Mouse (Mus musculus) adrenal gland, postnatal 4 days (tissue): ENCODE data around the gene Olfr315. TPM values are rescaled to one million over a fixed set of nuclear protein-coding genes. Genes with fewer than 3 reads are reported as not detected.
"Not testable (repeated sequence)": the region's sequence is repeated elsewhere in the genome, so short reads cannot be mapped to it uniquely, and the experiment has no call there.

ENCODE experiments used
- DNase-seq, 2 experiments: peaks; one replicate each; pipeline ENCODE4 v3.0.0; 2021 to 2022; ENCODE audit warnings: low spot score in 2 of 2, mixed read lengths in 2 of 2
- total RNA-seq, 2 experiments: library from RNA; stranded (reverse); gene quantifications; 2 replicates each; pipeline ENCODE4 v1.2.3; 2021

The Olfr315 gene
- total RNA-seq, 2 experiments from 2014 or later, result not detected

DNA sequence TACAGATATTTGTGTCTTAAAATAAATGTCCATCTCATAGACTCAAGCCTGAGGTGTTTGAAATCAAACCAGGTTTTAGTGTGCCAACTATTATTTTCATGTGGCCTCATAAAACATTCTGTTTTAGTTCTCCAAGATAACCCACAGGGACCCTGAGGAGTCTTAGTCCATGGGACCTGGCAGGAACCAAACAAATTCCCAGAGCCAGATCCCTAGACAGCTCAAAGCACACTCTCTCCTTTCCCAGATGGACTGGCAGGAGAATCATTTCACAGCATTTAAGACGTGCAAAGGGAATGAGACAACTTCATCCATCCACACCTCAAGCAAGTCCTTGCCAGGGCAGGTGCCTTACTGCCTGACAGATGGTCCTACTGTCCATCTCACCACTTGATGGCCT, 41.7 kb downstream of the Olfr315 start, which contains the start of gene Olfr313:
Olfr313 (plus strand) TSS at position 301 of the 400 bp plus-strand sequence.
- not testable (repeated sequence) for DNase-seq

DNA sequence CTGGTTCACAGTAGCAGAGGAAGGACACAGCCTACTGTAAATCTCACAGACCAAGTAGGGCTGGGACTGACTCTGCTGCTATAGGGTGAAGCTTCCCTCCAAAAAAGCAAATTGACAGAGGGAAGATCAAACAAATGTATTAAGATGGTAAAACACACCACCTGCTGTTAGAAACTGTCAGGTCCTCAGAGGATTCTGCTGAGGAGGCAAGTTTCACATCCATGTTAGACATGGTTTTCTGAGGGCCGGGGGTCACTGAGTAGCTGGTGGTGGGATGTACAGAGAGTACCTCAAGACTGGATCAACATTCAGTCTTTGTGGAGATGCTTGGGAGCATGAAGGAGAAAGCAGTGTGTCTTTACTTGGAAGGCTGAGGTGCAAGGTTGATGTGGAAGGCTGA, 42.7 kb downstream of the Olfr315 start:
- DNase-seq, result no peak

DNA sequence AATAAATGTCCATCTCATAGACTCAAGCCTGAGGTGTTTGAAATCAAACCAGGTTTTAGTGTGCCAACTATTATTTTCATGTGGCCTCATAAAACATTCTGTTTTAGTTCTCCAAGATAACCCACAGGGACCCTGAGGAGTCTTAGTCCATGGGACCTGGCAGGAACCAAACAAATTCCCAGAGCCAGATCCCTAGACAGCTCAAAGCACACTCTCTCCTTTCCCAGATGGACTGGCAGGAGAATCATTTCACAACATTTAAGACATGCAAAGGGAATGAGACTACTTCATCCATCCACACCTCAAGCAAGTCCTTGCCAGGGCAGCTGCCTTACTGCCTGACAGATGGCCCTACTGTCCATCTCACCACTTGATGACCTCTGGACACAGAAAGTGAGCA, 55.9 kb downstream of the Olfr315 start, which contains the start of gene Olfr312:
Olfr312 (plus strand) TSS at position 301 of the 400 bp plus-strand sequence.
- not testable (repeated sequence) for DNase-seq

DNA sequence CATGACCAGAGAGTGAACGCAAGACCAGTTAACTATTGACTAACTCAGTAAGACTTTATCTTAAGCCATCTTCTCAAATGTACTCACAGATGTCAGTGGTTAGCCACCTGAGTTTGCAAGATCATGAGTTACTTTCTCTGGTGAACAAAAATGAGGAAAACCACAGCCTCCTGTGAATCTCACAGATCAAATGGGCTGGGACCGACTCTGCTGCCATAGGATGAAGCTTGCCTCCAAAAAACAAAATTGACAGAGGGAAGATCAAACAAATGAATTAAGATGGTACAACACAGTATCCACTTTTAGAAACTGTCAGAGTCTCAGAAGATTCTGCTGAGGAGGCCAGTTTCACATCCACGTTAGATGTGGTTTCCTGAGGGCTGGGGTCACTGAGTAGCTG, 56.8 kb downstream of the Olfr315 start:
- DNase-seq, result no peak

Other genes starting within 250 kb of the Olfr315 start
- 1 to 10 TPM; 1.1 to 1.4 TPM for gene Olfr330, start 238.4 kb upstream of the Olfr315 start, total RNA-seq
- 1 to 10 TPM in 1 of 2 experiments, under 1 TPM in 1; 0.45 to 1.0 TPM for gene Olfr329-ps, start 226.8 kb upstream of the Olfr315 start, total RNA-seq
- gene Olfr328, start 217.6 kb upstream of the Olfr315 start, total RNA-seq, result under 1 TPM; 0.28 to 0.45 TPM
- gene Olfr224, start 202.6 kb upstream of the Olfr315 start, total RNA-seq, result not detected
- not detected for gene Olfr325, start 195.5 kb upstream of the Olfr315 start, total RNA-seq
- gene Olfr324, start 178.1 kb upstream of the Olfr315 start, total RNA-seq, result not detected
- gene 2210407C18Rik, start 157.1 kb upstream of the Olfr315 start, total RNA-seq, result not detected
- gene Olfr323, start 142.7 kb upstream of the Olfr315 start, total RNA-seq, result not detected
- 1 to 10 TPM in 1 of 2 experiments, under 1 TPM in 1; 0.90 to 1.8 TPM for gene Trim58, start 132.7 kb upstream of the Olfr315 start, total RNA-seq
- gene Olfr322, start 114.4 kb upstream of the Olfr315 start, total RNA-seq, result not detected
- gene Olfr320, start 92.1 kb upstream of the Olfr315 start, total RNA-seq, result not detected
- gene Olfr319, start 74.0 kb upstream of the Olfr315 start, total RNA-seq, result not detected
- not detected for gene Olfr318, start 49.2 kb upstream of the Olfr315 start, total RNA-seq
- not detected for gene Olfr317, start 34.0 kb upstream of the Olfr315 start, total RNA-seq
- not detected for gene Olfr316, start 20.5 kb upstream of the Olfr315 start, total RNA-seq
- gene Olfr314, start 9.8 kb downstream of the Olfr315 start, total RNA-seq, result not detected
- gene Fam183b, start 28.8 kb downstream of the Olfr315 start, total RNA-seq, result 1 to 10 TPM; 4.8 to 6.0 TPM
- not detected for gene Olfr313, start 41.8 kb downstream of the Olfr315 start, total RNA-seq
- not detected for gene Olfr312, start 56.0 kb downstream of the Olfr315 start, total RNA-seq
- gene Olfr311, start 66.1 kb downstream of the Olfr315 start, total RNA-seq, result not detected
- gene Gm12258, start 74.0 kb downstream of the Olfr315 start, total RNA-seq, result 10 to 100 TPM; 12.7 to 13.3 TPM
- gene 2810021J22Rik, start 94.0 kb downstream of the Olfr315 start, total RNA-seq, result 10 to 100 TPM; 10.8 to 12.0 TPM
- gene Zfp39, start 131.0 kb downstream of the Olfr315 start, total RNA-seq, result 1 to 10 TPM; 7.3 to 8.9 TPM
- gene Btnl10, start 144.7 kb downstream of the Olfr315 start, total RNA-seq, result 1 to 10 TPM; 2.7 to 4.9 TPM
- 100 to 1,000 TPM; 171 to 181 TPM for gene Rnf187, start 165.7 kb downstream of the Olfr315 start, total RNA-seq
- gene Hist3h2ba, start 175.7 kb downstream of the Olfr315 start, total RNA-seq, result 10 to 100 TPM; 58.4 to 77.5 TPM
- 10 to 100 TPM; 47.6 to 64.4 TPM for gene Hist3h2a, start 181.5 kb downstream of the Olfr315 start, total RNA-seq
- gene Trim17, start 181.5 kb downstream of the Olfr315 start, total RNA-seq, result under 1 TPM; 0.08 to 0.36 TPM
- 10 to 100 TPM; 34.1 to 34.8 TPM for gene Trim11, start 204.9 kb downstream of the Olfr315 start, total RNA-seq